Mouse (Mus musculus): ENCODE data around the gene Foxj1.
"Not testable (repeated sequence)": the region's sequence is repeated elsewhere in the genome, so short reads cannot be mapped to it uniquely, and the experiment has no call there.

Foxj1 gene

DNA sequence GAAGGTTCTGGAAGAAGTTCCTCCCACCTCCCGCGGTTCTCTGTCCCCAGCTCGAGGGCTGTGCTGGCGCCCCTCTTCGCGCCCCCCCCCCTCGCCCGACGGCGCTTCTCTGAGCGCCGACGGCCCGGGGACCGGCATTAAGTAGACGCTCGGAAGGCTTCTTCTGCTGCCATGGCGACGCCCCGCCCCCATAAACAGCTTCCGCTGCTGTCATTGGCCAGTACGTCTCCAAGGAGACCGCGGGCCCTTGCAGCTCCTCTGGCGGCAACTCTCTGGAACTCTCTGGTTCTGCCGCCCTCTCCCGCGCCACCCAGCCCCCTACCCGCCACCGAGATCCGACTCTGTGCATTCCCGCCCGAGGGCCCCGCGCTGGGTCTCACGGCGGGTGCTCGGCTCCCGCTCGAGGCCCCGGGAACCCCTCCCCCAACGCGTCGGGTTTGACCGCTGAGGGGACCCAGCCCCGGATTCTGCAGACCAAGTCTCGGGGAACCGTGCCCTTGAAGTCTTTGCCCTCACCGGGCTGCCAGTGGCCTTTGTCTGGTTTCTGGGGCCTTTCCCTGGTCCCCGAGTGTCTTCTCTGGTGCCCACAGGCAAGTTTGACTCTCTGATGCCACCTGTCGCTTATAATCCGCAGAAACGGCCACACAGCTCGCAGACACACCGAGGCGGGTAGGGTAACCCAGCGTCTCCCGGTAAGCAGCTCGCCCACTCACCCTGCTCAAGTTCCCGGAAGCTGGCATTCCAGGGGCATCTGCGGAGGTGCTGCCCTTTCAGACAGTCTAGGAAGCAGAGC is at the start of gene Foxj1:
Gene Foxj1, minus strand, starts transcription at position 156 of the 793 bp plus-strand sequence.
- peak; percentile 84 for DNase-seq

DNA sequence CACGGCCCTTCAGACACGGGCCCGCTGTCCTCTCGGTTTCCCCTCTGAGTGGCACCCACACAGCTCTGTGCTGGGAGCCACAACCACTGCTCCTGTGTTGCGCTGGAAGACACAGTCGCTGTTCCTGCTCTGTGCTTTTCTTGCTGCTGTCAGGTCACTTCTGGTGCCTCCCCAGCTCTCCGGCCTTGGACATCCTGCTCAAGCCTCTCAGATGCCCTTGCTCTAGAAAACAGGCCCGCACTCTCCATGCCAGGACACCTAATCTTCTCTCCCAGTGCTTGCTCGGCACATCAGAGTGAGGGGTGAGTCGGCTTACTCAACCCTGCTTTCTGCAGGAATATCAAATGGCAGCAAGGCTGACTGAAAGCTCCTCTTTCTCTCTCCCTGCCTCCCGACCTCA is 49.0 kb upstream of the Foxj1 start:
- DNase-seq = no peak

DNA sequence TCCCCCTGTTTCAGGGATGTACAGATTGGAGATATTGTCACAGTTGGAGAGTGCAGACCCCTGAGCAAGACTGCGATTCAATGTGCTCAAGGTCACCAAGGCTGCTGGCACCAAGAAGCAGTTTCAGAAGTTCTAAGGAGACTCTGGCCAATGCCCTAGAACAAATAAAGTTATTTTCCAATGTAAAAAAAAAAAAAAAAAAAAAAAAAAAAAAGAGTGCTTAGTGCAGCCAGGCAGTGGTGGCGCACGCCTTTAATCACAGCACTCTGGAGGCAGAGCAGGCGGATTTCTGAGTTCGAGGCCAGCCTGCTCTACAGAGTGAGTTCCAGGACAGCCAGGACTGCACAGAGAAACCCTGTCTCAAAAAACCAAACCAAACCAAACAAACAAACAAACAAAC is 47.9 kb upstream of the Foxj1 start:
- DNase-seq = not testable (repeated sequence)

DNA sequence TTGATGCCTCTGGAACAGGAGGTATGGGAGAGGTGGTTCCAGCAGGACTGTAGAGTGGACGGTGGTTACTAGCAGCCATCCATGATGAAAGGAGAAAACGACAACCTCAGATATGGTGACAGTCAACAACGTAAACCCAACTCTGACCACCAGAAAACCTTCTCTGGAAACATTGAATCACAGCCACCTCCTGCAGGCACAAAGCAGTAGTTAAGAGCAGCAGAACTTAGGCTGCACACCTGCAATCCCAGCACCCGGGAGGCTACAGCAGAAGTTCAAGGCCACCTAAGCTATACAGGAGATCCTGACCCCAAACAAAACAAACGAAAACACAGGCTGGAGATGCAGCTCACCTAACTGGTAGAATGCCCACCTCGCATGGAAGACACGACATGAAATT is 45.6 kb upstream of the Foxj1 start:
- DNase-seq = no peak

DNA sequence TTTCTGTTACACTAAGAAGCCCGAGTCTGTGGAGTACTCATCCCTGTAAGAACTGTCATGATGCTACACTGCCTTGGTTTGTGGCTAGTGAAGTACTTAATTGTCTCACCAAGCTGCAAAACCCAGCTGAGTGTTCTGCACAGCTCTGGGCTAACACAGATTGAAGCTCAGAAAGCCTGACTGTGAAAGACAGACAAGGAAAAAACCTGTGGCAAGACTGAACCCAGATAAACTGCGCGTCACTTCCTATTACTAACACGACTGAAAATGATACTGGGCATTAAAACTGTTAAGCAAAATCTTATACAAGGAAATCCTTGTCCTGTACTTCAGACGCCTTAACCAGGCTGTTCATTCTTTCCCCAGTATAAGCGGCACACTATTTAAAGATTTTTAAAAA is 44.3 kb upstream of the Foxj1 start:
- no peak for DNase-seq

DNA sequence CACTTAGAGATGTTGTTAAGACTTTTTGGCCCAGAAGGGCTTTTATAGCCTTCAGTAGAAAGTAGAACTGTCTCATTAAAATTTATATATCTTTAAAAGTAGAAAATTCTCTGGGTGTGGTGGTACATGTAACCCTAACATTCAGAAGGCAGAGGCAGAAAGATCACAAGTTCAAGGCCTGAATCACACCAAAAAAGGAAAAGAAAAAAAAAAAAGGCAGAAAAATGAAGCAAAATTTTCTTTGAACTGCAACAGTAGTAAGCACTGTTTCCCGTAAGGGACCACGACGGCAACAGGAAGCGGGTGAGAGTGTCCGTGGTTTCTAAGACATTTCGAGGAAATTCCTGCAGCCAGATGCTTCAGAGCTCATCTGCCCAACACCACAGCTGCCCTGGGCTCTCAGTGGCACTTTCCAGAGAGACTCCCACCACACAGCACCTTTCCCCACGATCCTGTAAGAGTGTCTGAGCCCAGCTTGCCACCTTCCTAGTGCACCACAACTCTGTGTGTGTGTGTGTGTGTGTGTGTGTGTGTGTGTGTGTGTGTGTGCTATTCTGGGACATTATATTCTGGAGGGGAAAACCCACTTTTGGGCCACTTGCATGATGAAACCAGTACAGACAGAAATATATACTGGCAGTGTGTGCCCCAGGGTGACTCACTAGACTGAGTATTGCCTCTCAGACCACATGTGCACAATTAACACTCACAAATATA is 41.9 kb upstream of the Foxj1 start:
- no peak for DNase-seq

DNA sequence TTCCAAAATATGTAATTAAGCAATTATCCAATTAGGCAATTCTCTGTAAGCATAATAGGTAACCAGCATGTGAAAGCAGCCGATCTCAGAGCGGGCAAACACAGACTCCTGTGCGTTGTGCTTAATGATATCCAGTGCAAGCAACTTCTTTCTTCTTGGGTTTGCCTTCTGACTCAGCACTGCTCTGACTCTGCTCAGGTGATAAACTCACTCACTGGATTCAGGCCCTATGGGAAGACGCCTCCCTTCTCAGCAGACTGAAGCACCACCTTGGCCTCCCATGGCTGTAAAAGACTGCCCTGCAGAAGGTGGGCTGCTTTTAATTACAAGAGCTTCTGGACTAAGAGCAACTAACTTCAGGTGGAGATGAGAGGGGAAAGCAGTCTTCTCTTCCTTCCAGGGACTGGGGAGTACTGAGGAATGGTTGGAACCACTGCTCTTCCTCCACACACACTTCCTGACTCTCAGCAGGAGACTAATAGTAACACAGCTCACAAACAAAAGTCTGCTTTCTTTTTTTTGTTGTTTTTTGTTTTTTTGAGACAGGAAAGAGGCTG is 36.8 kb upstream of the Foxj1 start:
- no peak for DNase-seq

DNA sequence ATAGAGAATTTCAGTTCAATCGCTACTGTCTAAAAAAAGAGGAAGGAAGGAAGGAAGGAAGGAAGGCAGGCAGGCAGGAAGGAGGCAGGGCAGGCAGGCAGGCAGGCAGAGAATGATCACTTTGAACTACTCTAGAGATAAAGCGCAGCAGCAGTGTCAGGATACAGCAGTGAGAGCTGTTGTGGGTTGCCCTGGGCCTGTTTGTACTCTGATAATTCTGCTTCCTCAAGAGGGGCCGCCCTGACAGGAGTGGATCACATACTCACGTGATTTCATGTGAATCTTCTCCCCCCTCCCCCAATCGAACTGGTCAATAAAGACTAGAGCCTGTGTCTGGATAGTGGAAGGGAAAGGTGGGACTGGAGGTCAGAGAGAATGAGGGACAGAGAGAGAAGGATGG is 34.4 kb upstream of the Foxj1 start:
- no peak for DNase-seq

DNA sequence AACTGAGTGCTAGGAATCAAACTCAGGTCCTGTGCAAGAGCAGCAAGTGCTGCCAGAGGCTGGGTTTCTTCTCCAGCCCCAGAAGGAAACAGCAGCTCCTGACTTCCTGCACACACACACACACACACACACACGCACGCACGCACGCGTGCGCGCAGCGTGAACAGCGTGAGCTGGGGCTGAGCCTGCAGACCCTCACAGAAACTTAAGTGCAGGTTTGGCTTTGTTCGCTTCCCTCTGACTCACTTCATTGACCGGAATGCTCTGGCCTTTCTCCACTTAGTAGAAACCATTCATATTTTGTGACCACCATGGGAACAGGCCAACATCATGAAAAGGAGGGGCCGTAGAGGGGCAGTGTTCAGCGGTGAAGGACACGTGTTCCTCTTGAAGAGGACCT is 33.9 kb upstream of the Foxj1 start:
- DNase-seq = no peak

DNA sequence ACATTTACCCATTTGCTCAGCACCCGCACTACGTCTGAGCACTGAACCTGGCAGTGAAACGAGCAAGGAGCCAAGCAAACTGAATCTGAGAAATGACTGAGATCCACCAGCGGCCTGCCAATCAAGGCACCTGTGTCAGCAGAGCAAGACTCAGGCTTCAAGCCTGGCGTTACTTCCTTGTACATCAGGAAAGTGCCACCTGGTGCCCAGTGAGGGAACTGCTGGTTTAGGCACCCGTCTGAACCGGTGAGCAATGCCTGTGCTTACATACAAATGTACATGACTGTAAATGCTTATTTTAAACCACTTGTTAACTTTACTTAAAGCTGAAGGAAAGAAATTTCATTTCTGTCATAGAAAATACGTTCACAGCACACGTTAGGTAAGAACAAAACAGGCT is 32.9 kb upstream of the Foxj1 start:
- DNase-seq = peak; percentile 71

DNA sequence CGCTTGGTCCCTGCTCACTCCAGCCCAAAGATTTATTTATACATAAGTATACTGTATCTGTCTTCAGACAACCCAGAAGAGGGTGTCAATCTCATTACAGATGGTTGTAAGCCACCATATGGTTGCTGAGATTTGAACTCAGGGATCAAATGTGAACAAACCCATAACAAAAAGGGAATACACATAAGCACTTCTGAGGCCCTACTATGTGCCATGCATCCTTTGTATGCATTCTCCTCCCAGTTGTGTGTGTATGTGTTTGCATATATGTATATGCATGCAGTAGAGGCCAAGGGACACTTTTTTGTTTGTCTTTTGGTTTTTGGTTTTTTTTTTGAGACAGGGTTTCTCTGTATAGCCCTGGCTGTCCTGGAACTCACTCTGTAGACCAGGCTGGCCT is 31.4 kb upstream of the Foxj1 start:
- DNase-seq = no peak

DNA sequence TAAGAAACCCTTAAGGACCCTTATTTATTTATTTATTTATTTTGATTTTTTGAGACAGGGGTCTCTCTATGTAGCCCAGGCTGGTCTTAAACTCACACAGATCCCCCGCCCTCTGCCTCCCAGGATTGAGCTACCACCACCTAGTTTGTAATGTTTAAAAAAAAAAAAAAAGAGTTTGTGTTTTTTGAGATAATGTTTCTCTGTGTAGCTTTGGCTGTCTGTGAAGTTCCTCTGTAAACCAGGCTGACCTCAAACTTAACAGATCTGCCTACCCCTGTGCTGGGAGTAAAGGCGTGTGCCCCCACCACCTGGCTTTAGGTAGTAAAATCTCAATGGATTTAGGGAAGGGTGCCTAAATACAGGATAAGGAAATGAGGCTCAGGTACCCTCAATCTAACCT is 30.9 kb upstream of the Foxj1 start:
- DNase-seq = no peak

DNA sequence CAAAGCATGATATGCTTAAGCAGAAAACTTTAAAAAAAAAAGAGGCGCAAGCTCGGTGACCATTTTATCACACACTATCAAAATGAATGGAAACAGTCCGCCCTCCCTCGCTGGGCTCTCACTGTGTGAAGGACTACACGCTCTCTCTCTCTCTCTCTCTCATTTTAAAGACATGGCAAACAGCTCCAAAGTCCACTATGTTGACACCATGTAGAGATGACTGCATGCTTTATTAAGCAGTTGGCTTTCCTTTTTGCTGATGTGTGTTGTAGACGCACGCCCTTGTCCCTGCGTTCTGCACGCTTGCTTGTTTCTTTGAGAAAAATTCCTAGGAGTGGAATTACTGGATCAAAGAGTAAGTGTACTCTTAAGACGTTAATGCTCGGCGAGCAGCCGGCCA is 30.2 kb upstream of the Foxj1 start:
- DNase-seq = no peak

DNA sequence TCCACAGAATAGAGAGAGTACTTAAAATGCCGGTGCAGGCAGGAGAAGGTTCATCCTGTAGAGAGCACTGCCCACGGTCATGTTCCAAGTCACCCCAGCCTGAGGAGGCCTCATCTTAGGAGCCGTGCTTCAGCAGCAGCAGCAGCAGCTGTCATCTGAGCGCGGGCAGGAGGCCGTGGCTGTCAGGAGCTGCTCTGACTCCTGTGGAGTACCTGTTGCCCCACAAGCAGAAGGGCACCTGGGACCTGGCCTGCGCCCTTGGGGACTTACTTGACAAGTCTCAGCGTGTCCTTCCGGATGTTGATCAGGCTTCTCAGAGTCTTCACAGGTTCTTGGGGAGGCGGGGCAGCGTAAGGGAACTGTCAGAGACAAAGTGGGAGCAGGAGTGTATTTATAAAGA is 26.8 kb upstream of the Foxj1 start:
- no peak for DNase-seq

DNA sequence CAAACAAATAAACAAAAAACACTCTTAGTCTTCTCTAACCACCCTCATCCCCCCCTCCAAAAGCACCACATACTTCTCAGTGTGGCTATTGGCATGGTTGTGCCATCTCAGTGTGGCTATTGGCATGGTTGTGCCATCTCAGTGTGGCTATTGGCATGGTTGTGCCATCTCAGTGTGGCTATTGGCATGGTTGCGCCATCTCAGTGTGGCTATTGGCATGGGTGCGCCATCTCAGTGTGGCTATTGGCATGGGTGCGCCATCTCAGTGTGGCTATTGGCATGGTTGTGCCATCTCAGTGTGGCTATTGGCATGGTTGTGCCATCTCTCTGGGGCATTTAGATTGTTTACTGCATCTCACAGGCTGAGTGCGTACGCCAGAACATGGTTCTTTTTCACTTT is 25.7 kb upstream of the Foxj1 start:
- DNase-seq = peak; percentile 47

DNA sequence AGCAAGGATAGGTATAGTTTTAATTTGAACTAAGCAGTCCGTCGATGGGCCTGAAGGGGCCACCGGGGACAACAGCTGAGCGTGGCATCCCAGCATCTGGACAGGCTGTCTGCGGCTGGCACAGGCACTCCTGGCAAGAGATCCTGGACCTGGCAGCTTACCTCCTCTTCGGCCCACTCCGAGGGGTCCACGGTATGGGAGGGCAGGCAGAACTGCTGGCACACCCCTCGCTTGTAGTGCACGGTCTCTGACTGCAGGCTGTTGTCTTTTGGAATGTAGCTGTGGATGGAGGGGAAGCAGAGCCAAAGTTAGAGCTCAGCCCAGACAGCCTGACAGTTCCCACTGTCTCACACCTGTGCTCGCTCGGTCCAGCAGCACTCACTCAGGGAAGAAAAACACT is 24.5 kb upstream of the Foxj1 start:
- DNase-seq = no peak

DNA sequence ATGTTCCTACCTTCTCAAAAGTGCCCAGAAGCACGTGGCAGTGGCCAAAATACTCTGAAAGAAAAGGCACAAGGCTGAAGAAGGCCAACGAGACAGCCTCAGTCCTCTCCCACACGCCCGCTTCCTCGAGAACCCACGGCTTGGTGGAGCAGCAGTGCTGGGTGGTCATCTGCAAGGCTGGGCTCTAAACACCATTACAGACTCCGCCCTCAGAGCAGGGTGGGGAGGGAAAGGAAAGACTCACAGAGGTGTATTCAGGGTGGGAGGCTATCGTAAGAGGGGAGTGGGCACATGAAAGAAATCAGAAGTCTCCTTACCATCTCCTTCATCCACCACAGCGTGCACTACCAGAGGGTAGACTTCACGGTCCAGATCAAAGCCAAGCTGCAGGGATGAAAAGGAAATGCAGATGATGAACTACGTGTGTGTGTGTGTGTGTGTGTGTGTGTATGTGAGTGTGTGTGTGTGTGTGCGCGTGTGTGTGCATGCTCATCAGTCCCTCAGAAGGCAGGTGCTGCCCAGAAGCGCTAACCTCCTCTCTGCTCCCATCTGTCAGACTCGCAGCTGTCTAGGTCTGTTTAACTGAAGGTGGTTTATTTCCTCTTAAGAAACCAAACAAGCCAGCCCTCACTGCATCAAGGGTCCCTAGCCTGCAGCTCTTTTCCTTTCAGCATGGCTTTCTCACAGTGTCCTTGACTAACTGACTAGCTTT is 23.9 kb upstream of the Foxj1 start:
- no peak for DNase-seq

DNA sequence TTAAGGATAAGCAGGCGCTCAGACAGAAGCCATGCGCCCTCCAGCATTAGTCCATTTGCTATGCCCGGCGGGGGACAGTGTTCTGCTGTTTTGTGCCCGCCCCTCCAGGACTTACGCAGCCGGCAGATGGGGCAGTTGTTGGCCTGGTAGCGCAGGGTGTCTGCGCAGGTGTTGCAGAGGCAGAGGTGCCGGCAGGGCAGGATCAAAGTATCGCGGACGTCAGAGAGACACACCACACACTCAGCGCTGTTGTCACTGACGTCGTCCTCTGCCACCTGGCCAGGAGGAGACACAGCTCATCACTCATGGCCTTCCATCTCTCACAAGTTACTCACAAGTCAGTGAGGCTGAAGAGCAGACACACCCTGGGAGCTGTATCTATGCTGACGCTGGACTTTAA is 19.3 kb upstream of the Foxj1 start:
- DNase-seq = no peak

DNA sequence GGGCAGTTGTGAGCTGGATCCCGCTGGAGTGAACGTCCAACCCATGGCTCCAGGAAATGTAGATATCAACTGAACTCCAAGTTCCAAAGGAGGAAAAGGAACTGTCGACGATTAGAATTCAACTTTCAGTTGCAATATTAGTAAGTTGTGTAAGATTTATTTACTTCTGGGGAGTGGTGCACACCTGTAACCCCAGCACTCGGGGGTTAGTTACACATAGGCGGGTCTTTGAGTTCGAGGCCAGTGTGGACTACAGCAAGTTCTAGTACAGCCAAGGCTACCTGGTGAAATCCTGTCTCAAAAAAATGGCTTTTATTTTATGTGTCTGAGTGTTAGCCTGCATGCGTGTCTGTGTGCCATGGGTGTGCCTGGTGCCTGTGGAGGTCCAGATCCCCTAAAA is 18.3 kb upstream of the Foxj1 start:
- DNase-seq = no peak

DNA sequence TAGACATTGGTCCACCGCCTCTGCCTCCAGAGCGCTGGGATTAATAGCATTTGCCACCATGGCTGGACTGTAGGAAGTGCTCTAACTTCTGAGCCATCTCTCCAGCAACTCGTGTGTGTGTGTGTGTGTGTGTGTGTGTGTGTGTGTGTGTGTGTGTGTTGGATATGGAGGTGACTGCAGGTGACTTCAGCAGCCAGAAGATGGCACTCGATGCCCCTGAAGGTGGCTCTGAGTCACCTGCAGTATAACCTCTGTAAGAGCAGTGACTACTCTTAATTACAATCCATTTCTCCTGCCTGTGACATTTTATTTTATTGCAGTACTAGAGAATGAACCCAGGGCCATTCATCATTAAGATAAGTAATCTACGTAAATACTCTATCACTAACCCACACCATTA is 16.1 kb upstream of the Foxj1 start:
- no peak for DNase-seq

DNA sequence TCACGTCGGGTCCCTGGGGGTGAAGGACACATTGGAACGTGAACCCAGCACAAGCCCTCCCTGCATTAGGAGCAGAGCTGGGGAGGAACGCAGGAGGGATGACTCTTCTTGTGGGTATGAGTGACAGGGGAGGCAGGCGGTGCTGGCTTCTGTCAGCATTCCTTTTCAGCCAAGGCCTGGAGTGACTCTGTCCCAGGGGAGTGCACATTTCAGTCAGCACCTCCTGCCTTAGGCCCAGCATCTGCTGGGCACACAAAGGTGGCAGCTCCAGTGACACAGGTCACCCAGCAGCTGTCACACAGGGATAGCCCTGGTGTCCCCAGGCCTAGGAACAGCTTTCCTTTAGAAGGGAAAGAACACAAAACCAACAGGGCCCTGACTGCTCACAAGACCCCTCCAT is 12.8 kb upstream of the Foxj1 start:
- no peak for DNase-seq

DNA sequence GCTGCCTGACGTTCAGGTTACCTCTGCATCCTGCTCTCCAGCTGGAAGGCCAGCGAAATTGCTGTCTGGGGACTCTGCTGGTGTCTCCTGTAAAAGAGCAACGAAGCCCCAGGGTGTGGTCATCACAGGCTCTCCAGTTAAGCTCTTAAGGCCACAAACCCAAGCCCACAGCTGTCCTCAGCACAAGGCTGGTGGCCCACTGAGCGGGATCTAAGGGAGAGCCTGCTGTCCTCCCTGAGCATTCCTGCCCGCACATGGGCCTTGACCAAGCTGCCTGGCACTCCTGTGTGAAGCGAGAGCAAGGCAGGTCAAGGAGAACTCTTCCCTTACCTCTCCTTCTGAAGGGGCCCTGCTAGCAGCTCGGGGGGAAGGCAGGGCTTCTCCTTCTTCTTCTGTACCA is 11.8 kb upstream of the Foxj1 start:
- no peak for DNase-seq

DNA sequence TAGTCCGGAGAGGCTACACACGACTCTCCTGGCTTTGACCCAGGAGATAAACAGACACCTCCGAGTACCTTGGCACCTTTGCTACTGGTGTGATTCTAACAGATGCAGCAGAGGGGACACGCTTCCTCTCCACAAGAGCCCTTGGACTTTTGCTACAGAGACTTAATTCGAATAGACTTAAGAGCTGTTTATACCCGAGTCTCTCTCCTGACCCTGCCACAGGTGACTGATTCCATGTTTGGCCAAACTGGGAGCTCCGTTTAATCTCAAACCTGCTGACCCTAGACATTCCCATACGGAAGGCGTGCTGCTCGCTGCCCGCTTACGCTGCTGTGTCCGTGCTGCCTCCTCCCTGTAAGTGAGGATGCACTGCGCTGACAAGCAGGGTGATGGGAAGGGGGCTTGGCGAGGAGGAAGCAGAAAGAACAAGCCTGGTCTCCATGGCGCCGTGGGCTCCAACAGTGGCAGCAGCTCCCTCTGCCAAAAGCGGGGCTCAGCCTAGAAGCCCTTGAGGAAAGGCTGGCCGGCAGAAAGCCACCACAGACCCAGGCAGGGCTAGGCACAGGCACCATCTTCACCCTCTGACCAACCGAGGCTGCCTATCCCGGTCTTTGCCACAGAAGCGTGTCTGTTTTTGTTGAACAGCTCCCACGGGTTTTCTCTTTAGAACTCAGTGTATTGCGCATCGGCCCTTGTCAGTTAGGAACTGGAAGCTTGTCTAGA is 7.0 kb upstream of the Foxj1 start:
- no peak for DNase-seq
